Mouse (Mus musculus): Measurements from ENCODE around the gene Zfx.

DNA sequence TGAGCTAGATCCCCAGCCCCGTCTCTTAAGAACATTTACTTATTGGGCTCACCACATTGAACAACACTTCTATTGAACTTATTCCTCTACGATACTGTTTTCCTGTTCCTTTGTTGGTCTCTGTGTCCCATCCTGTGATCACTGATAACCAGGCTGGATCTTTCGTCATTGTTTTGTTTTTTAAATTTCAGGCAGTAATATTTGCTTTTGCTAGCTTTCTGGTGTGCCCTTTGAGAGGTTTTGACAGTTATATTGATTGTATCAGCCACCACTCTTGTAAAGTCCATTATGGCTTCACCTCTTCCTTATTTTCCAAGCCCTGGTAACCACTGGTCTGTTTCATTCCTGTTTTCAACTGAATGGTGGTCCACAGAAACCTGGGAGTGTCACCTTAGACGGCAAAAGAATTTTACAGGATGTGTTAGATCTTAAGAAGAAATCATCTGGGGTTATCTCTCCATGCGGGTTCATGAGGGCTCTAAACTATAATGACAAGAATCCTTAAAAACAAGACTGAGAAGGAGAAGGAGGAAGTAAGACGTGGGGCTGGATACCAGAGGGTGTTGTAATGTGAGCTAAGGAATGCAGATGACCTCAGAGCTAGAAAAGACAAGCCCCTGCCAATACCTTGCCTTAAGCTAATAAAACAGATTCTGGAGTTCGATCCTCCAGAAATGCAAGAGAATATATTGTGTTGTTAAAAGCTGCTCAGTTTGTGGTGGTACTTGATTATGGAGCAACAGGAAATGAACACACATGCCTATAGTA lies 18.7 kb upstream of the Zfx start:
- TF ChIP-seq CTCF (IDR thresholded peaks at IDR 0.05; ENCODE audit: low read depth) (no peak), EP300 (IDR thresholded peaks at IDR 0.05; ENCODE audit: low read depth) (no peak)
